Mouse (Mus musculus) thymus, adult 2 months (tissue): ENCODE measurements around the gene Dync1li1. TPM values are rescaled to one million over a fixed set of nuclear protein-coding genes. Genes with fewer than 3 reads are reported as not detected.
"Not testable (repeated sequence)": the region's sequence is repeated elsewhere in the genome, so short reads cannot be mapped to it uniquely, and the experiment has no call there.

ENCODE experiments used
- DNase-seq: peaks from one replicate; pipeline ENCODE4 v3.0.0; 2021
- H3K27ac ChIP-seq: fragments of 200-500 bp; 2 replicates; pipeline ENCODE4 v1.5.1; 2012; ENCODE audit warnings: low read length, control low read depth; ENCODE audit not compliant: control insufficient read depth, insufficient read depth
- H3K27me3 ChIP-seq: fragments of 200-500 bp; 2 replicates; pipeline ENCODE4 v1.6.1; 2012; ENCODE audit warnings: mild to moderate bottlenecking, low read length, moderate library complexity, mixed read lengths; ENCODE audit not compliant: control insufficient read depth, insufficient read depth
- H3K36me3 ChIP-seq: fragments of 200-500 bp; 2 replicates; pipeline ENCODE4 v1.6.1; 2012; ENCODE audit warnings: mild to moderate bottlenecking, low read length, moderate library complexity; ENCODE audit not compliant: control insufficient read depth, insufficient read depth
- H3K4me1 ChIP-seq: fragments of 200-500 bp; replicated peaks from 2 replicates; pipeline ENCODE4 v1.6.1; 2012; ENCODE audit warnings: low read length; ENCODE audit not compliant: control insufficient read depth, insufficient read depth
- H3K4me3 ChIP-seq: fragments of 200-500 bp; 2 replicates; pipeline ENCODE4 v1.5.1; 2012; ENCODE audit warnings: mild to moderate bottlenecking, low read length, control low read depth, moderate library complexity; ENCODE audit not compliant: control insufficient read depth, insufficient read depth
- CTCF ChIP-seq: fragments of 200-500 bp; IDR thresholded peaks from 2 replicates; pipeline ENCODE4 v1.5.1; 2012; ENCODE audit warnings: mild to moderate bottlenecking, control low read depth, low read length, moderate library complexity, borderline replicate concordance; ENCODE audit not compliant: control insufficient read depth, poor library complexity, insufficient read depth; ENCODE audit errors: extremely low read depth
- POLR2A ChIP-seq: fragments of 200-500 bp; IDR thresholded peaks from 2 replicates; pipeline ENCODE4 v1.6.1; 2012; ENCODE audit warnings: mild to moderate bottlenecking, low read length, control low read depth, moderate library complexity; ENCODE audit not compliant: control insufficient read depth, poor library complexity, insufficient read depth; ENCODE audit errors: extremely low read depth
- WGBS: fragments of 180-500 bp; shearing (Covaris S2); methylation state at CpG from one replicate; pipeline ENCODE4 v1.1.7; 2018; 5-methylcytosine and 5-hydroxymethylcytosine counted together
- polyA plus RNA-seq: library from polyadenylated mRNA; depleted of rRNA; stranded (reverse); fragments of >200 nt; gene quantifications from 2 replicates; pipeline ENCODE4 v1.2.3, GENCODE M21; 2012; rRNA removed

Dync1li1 gene
- polyA plus RNA-seq = 20.8 and 23.5 TPM in 2 replicates

DNA sequence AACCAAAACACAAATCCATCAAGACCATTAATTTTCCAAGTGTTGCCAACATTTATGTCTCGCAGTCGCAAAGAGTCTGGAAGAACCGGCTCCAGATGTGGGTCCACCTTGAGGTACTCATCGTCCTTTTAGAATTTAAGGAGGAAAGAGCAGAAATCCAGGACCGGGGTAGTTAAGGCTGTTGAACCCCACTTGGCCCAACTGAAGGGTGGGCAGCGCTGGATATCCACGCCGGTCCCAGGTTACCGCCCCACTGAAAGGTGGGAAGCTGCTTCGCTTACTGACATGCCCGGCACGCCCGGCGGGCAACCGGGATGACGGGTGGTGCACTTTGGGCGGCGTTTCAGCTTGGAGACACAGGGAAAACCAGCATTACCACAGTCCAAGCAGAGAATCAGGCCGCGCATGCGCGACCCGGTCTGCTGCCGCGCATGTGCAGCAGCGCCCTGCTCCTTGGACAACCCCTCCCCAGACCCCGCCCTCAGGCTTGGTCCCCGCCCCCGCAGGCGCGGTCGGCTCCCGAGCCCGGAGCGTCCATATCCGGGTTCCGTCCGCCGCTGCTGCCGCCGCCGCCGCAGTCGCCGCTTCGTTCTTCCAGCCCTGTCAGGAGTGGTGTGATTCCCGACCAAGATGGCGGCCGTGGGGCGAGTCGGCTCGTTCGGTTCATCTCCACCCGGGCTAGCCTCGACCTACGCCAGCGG, at the start of gene Dync1li1:
Gene Dync1li1 (plus strand): TSS at position 539 of the 701 bp plus-strand sequence.
- peak; percentile 97 for DNase-seq
- Histone ChIP-seq H3K4me3 (peak within 1 kb of the TSS; percentile 70), H3K4me1 (peaks cover 15% of the 10 kb centered on the region), H3K27ac (no peak within 1 kb of the TSS), H3K36me3 (no peaks in the 10 kb centered on the region), H3K27me3 (no peaks in the 10 kb centered on the region)
- TF ChIP-seq POLR2A (peak; percentile 68; the same call in 1 of the 2 replicates), CTCF (0 out of 2 replicates have a peak, but pooled peaks have one; percentile 7)
- WGBS = under 1% methylated on average over 57 of the region's 57 CpGs

GRCm38 (mm10) chr9:114639186-114639748, 49.3 kb upstream of the Dync1li1 start:
- Histone ChIP-seq H3K4me3 (peak overlapping the region; percentile 75), H3K27me3 (no peaks in the 10 kb centered on the region), H3K36me3 (no peaks in the 10 kb centered on the region), H3K4me1 (peaks cover 30% of the 10 kb centered on the region), H3K27ac (peak overlapping the region; percentile 30)
- no peak for DNase-seq
- WGBS = 16% methylated on average over 18 of the region's 18 CpGs
- TF ChIP-seq POLR2A (no peak), CTCF (no peak)

DNA sequence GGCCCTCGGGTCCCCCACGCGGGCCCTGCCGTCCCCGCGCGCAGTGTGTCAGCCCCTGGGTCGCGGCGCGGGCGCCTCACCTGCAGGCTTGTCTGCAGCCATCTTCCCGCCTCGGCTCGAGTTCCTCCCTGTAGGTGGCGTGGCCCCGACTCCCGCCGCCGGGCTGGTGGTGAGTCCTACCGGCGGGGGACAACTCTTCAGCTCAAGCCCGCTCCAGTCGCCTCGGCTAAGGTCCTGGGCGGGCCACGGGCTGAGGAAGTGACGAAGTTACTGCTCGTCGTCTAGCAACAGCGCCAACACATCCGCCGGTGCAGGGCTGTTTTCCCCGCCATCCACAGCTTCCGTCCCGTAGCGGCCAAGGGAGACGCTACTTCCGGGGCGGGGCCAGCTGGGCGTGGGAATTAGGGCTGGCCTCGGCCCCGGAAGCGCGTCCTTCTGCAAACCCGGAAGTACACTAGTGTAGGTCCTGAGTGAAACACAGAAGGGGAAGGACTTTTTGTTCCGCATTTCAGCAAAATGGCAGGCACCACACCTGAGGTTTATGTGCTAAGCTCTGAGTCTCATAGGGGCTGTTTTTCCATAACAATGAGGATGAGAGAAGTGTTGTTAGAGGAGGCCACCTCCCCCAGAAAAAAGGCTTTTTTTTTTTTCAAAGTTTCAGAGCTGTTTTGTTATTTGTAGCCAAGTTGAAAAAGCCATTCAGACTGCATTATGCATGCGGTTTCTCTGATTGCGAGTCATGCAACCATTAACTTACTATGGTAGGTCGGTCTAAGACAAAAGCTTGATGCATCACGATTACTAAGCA, 48.5 kb upstream of the Dync1li1 start, which contains the start of gene Cnot10:
Gene Cnot10 (minus strand): TSS at position 346 of the 808 bp plus-strand sequence.
- TF ChIP-seq POLR2A (peak; percentile 28; the same call in 1 of the 2 replicates), CTCF (peak; percentile 56; the same call in 1 of the 2 replicates)
- DNase-seq = peak; percentile 98
- peak within 1 kb of the TSS; percentile 30 for H3K27ac ChIP-seq
- H3K4me3 ChIP-seq = peak within 1 kb of the TSS; percentile 75
- H3K36me3 ChIP-seq = no peaks in the 10 kb centered on the region
- no peaks in the 10 kb centered on the region for H3K27me3 ChIP-seq
- H3K4me1 ChIP-seq = peaks cover 30% of the 10 kb centered on the region
- WGBS = 6% methylated on average over 51 of the region's 51 CpGs

GRCm38 (mm10) chr9:114646556-114647505, 41.8 kb upstream of the Dync1li1 start:
- TF ChIP-seq POLR2A (no peak), CTCF (no peak)
- 91% methylated on average over 12 of the region's 12 CpGs for WGBS
- Histone ChIP-seq H3K27me3 (no peaks in the 10 kb centered on the region), H3K36me3 (no peaks in the 10 kb centered on the region), H3K4me1 (no peaks in the 10 kb centered on the region), H3K4me3 (no peak overlapping the region), H3K27ac (no peak overlapping the region)
- no peak for DNase-seq

- Histone ChIP-seq H3K4me1 (no peaks in the 10 kb centered on the region), H3K27ac (no peak overlapping the region), H3K27me3 (no peaks in the 10 kb centered on the region), H3K4me3 (no peak overlapping the region), H3K36me3 (no peaks in the 10 kb centered on the region)
- 88% methylated on average over 28 of the region's 28 CpGs for WGBS
- TF ChIP-seq CTCF = no peak
- TF ChIP-seq POLR2A = no peak
- DNase-seq = no peak
Measured at GRCm38 (mm10) chr9:114647506-114648432, 40.8 kb upstream of the Dync1li1 start.

GRCm38 (mm10) chr9:114648472-114648871, 40.1 kb upstream of the Dync1li1 start:
- not testable (repeated sequence) for DNase-seq

More at GRCm38 (mm10) chr9:114648472-114648871, 40.1 kb upstream of the Dync1li1 start:
- H3K4me1 ChIP-seq, H3K4me3 ChIP-seq, H3K27me3 ChIP-seq, H3K27ac ChIP-seq, H3K36me3 ChIP-seq: not testable (repeated sequence)
- WGBS = 45% methylated on average over 9 of the region's 9 CpGs
